Mouse (Mus musculus) hindbrain, embryonic 15.5 days (tissue): ENCODE data around the gene Btnl9. TPM values are rescaled to one million over a fixed set of nuclear protein-coding genes. Genes with fewer than 3 reads are reported as not detected.
A peak's percentile ranks its signal among the peaks of the same experiment; 100 is the strongest.

Experiments used
- ATAC-seq: fragments of 200-750 bp; cut with Nextera tagmentation; 2 replicates; pipeline ENCODE4 v1.8.0; 2017; ENCODE audit warnings: low read depth, moderate number of reproducible peaks, moderate TSS enrichment; ENCODE audit not compliant: low FRiP score
- H3K27ac ChIP-seq: fragments of 300-500 bp; sonication (generic); replicated peaks from 2 replicates; pipeline ENCODE4 v1.5.1; 2015; ENCODE audit warnings: mild to moderate bottlenecking, inconsistent platforms
- H3K27me3 ChIP-seq: fragments of 300-500 bp; sonication (generic); 2 replicates; pipeline ENCODE4 v1.6.1; 2015; ENCODE audit warnings: control low read depth, inconsistent platforms
- H3K36me3 ChIP-seq: fragments of 300-500 bp; sonication (generic); 2 replicates; pipeline ENCODE4 v1.6.1; 2015; ENCODE audit warnings: control low read depth, inconsistent platforms
- H3K4me1 ChIP-seq: fragments of 300-500 bp; sonication (generic); replicated peaks from 2 replicates; pipeline ENCODE4 v1.6.1; 2015; ENCODE audit warnings: control low read depth, inconsistent platforms
- H3K4me2 ChIP-seq: fragments of 300-500 bp; sonication (generic); 2 replicates; pipeline ENCODE4 v1.6.1; 2015; ENCODE audit warnings: moderate library complexity, mild to moderate bottlenecking, inconsistent platforms
- H3K4me3 ChIP-seq: fragments of 300-500 bp; sonication (generic); 2 replicates; pipeline ENCODE4 v1.5.1; 2015; ENCODE audit warnings: mild to moderate bottlenecking, inconsistent platforms
- H3K9ac ChIP-seq: fragments of 300-500 bp; sonication (generic); 2 replicates; pipeline ENCODE4 v1.6.1; 2015; ENCODE audit warnings: inconsistent platforms
- H3K9me3 ChIP-seq: fragments of 300-500 bp; sonication (generic); 2 replicates; pipeline ENCODE4 v1.6.1; 2016; ENCODE audit warnings: control low read depth, inconsistent platforms
- WGBS: fragments of 180-500 bp; shearing (Covaris S2); methylation state at CpG from one replicate; pipeline ENCODE4 v1.1.7; 2015; 5-methylcytosine and 5-hydroxymethylcytosine counted together
- polyA plus RNA-seq: library from polyadenylated mRNA; unstranded; fragments of >200 nt; fragmentation: Nextera tagmentation; extraction: Ambion mirVana; gene quantifications from 2 replicates; pipeline ENCODE4 v1.2.1, GENCODE M21; 2015

Btnl9 gene
- 0.22 TPM in 1 of 2 replicates, not detected in the other for polyA plus RNA-seq

DNA sequence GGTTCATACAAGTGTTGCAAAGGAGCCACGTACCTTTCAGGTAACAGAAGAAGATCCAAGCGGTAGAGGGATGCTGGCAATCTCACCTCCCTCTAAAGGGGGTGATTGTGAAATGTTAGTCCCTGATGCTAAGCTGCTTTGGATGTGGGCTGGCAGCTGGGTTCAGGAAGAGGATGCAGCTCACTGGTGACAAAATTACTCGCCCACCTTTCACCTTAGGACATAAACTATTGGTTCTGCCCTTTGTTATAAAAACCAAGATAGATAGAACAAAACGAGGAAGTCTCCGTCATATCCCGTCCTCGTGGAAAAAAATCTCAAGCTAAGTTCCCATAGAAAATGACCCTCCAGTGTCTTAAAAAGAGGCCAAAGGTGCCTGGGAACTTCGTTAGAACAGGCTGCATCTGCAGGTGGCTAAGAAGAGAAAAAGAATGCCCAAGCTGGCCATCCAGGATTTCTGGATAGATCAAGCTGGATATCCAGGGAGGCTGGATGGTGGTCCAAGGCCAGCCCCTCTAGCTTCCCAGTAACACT, at the start of gene Btnl9:
Btnl9 (minus strand) TSS at position 205 of the 534 bp plus-strand sequence.
- H3K4me3 ChIP-seq: no peak within 1 kb of the TSS
- no peak within 1 kb of the TSS for H3K9ac ChIP-seq
- WGBS: 82% methylated on average over 8 of the region's 8 CpGs
- no peak within 1 kb of the TSS for H3K4me2 ChIP-seq
- no peaks in the 10 kb centered on the region for H3K27me3 ChIP-seq
- no peak for ATAC-seq
- H3K4me1 ChIP-seq: no peaks in the 10 kb centered on the region
- H3K36me3 ChIP-seq: no peaks in the 10 kb centered on the region
- H3K9me3 ChIP-seq: no peaks in the 10 kb centered on the region
- H3K27ac ChIP-seq: no peak within 1 kb of the TSS

DNA sequence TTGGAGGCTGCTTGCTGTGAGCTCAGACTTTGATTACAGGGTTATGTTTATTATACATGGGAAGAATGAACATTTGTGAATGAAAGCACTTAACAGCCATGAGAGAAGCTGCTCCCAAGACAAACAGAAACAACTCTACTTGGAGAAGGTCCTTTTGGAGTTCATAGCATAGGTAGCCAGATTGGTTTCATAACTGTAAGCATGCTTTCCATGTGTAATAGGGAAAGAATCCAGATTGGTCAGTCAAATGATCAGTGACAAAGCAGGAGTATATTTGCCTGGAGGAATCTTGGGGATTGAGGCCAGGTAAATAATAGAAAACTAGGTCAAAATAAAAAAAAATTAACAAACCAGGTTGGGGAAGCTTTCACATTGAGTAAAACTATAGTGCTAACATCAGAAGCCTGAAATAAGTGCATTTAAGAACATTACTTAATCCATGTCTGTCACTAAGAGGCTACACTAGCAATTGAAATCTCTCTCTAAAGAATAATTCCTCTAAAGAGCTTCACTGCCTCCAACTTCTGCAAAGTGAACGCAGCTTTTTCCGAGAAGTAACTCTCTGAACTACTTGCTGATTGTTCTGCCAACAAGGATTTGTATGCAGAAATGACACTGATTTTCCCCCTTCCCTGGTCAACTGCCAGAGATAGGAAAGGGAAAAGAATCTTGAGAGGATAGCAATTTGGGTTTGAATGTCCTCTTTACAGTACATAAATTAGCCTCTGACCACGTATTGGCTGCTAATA, 48.7 kb upstream of the Btnl9 start:
- Histone ChIP-seq H3K4me2 (no peak overlapping the region), H3K27ac (no peak overlapping the region), H3K27me3 (no peaks in the 10 kb centered on the region), H3K9ac (no peak overlapping the region), H3K36me3 (no peaks in the 10 kb centered on the region), H3K4me3 (no peak overlapping the region), H3K4me1 (no peaks in the 10 kb centered on the region), H3K9me3 (no peaks in the 10 kb centered on the region)
- no peak for ATAC-seq
- 73% methylated on average over 3 of the region's 3 CpGs for WGBS

- Histone ChIP-seq H3K4me3 (no peak overlapping the region), H3K4me2 (no peak overlapping the region), H3K9me3 (no peaks in the 10 kb centered on the region), H3K27me3 (no peaks in the 10 kb centered on the region), H3K27ac (no peak overlapping the region), H3K36me3 (no peaks in the 10 kb centered on the region), H3K9ac (no peak overlapping the region), H3K4me1 (no peaks in the 10 kb centered on the region)
- no peak for ATAC-seq
- WGBS: 77% methylated on average over 3 of the region's 3 CpGs
These were observed 45.8 kb upstream of the Btnl9 start for GRCm38 (mm10) chr11:49232781-49233180.

DNA sequence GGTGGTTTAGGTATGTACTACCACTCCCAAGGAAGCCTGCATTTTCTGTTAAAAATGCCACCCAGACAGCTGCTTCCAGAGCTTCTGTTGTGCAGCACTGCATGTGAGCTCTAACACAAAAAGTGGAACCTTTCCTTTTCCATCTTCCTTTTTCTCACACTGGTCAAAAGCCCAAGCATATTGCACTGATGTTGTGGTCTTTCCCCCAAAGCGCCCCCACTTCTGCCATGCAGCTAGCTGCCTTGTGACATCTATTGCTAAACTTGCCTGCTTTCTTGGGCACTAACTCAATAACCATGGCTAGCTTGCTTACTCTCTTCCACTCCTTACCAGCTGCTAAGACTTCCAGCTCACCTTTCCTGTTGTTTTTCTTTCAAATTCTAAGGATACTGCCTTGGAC, 37.5 kb upstream of the Btnl9 start:
- Histone ChIP-seq H3K4me2 (no peak overlapping the region), H3K9me3 (no peaks in the 10 kb centered on the region), H3K27ac (no peak overlapping the region), H3K27me3 (no peaks in the 10 kb centered on the region), H3K4me1 (no peaks in the 10 kb centered on the region), H3K4me3 (no peak overlapping the region), H3K9ac (no peak overlapping the region), H3K36me3 (no peaks in the 10 kb centered on the region)
- 83% methylated on average over 1 of the region's 1 CpGs for WGBS
- ATAC-seq: no peak

GRCm38 (mm10) chr11:49219271-49219670, 32.3 kb upstream of the Btnl9 start:
- H3K9ac ChIP-seq: no peak overlapping the region
- H3K4me2 ChIP-seq: no peak overlapping the region
- H3K4me3 ChIP-seq: no peak overlapping the region
- H3K9me3 ChIP-seq: no peaks in the 10 kb centered on the region
- H3K27ac ChIP-seq: no peak overlapping the region
- no peak for ATAC-seq
- WGBS: 94% methylated on average over 2 of the region's 2 CpGs
- H3K4me1 ChIP-seq: no peaks in the 10 kb centered on the region
- H3K27me3 ChIP-seq: no peaks in the 10 kb centered on the region
- H3K36me3 ChIP-seq: peaks cover 37% of the 10 kb centered on the region

GRCm38 (mm10) chr11:49213505-49213904, 26.5 kb upstream of the Btnl9 start:
- ATAC-seq: no peak
- H3K4me1 ChIP-seq: no peaks in the 10 kb centered on the region
- no peaks in the 10 kb centered on the region for H3K9me3 ChIP-seq
- no peak overlapping the region for H3K9ac ChIP-seq
- no peak overlapping the region for H3K27ac ChIP-seq
- peaks cover 39% of the 10 kb centered on the region for H3K36me3 ChIP-seq
- 98% methylated on average over 1 of the region's 1 CpGs for WGBS
- H3K27me3 ChIP-seq: no peaks in the 10 kb centered on the region
- no peak overlapping the region for H3K4me2 ChIP-seq
- no peak overlapping the region for H3K4me3 ChIP-seq

- H3K36me3 ChIP-seq: peaks cover 39% of the 10 kb centered on the region
- no peaks in the 10 kb centered on the region for H3K4me1 ChIP-seq
These were observed 25.6 kb upstream of the Btnl9 start for GRCm38 (mm10) chr11:49212577-49212976.

DNA sequence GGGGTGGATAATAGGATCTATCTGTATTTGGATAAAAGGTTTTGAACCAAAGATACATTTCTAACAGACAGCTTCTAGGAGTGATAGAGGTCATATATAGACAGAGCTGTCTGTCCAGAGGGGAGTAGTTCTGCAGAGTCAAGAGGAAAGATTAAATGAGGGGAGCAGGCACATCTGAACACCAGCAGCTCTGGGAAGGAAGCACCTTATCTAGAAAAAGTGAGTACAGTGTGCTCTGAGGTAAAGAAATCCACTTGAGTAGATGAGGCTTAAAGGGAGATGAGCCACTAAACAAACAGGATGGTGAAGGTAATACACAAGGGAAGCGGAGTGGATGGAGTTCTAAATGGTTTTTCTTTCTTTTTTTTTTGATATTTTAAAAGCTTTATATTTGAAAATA, 20.5 kb upstream of the Btnl9 start:
- H3K4me1 ChIP-seq: peaks cover 16% of the 10 kb centered on the region
- no peak overlapping the region for H3K4me2 ChIP-seq
- H3K4me3 ChIP-seq: no peak overlapping the region
- no peaks in the 10 kb centered on the region for H3K9me3 ChIP-seq
- no peak overlapping the region for H3K9ac ChIP-seq
- H3K27ac ChIP-seq: no peak overlapping the region
- no peaks in the 10 kb centered on the region for H3K27me3 ChIP-seq
- WGBS: 100% methylated on average over 1 of the region's 1 CpGs
- ATAC-seq: no peak
- H3K36me3 ChIP-seq: 0 out of 2 replicates have a peak, but pooled peaks cover 2% of the 10 kb centered on the region

More at GRCm38 (mm10) chr11:49212577-49212976, 25.6 kb upstream of the Btnl9 start:
- Histone ChIP-seq H3K27ac (no peak overlapping the region), H3K27me3 (no peaks in the 10 kb centered on the region), H3K9me3 (no peaks in the 10 kb centered on the region), H3K9ac (no peak overlapping the region), H3K4me3 (no peak overlapping the region), H3K4me2 (no peak overlapping the region)
- no peak for ATAC-seq

DNA sequence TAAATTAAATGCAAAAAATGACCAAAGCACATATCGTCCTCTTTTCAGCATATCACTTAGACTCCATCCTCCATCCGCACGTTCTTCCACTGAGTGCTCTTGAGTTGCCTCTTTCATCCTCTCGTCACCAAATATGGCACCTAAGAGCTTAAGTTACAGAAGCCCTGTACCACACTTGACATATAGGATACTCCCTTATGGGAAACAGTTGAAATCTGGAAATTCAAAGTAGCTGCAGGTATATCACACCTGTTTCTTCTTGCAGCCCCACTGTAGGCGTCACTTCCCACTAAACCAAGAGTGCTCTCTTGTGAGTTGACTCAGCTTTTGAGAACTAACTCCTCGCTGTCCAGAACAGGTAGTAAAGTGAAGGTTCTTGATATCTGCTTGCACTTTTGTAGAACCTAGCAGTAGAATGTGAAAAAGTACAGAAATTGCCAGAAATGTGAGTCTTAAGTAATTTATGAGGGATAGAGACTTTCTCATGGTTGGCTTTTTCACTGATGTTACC, 18.2 kb upstream of the Btnl9 start:
- WGBS: 87% methylated on average over 6 of the region's 6 CpGs
- Histone ChIP-seq H3K4me1 (peaks cover 22% of the 10 kb centered on the region), H3K36me3 (0 out of 2 replicates have a peak, but pooled peaks cover 2% of the 10 kb centered on the region), H3K4me2 (peak overlapping the region; percentile 89), H3K27me3 (no peaks in the 10 kb centered on the region), H3K27ac (no peak overlapping the region), H3K4me3 (0 out of 2 replicates have a peak overlapping the region, but pooled peaks have one; percentile 97), H3K9ac (0 out of 2 replicates have a peak overlapping the region, but pooled peaks have one; percentile 13), H3K9me3 (no peaks in the 10 kb centered on the region)
- ATAC-seq: no peak

DNA sequence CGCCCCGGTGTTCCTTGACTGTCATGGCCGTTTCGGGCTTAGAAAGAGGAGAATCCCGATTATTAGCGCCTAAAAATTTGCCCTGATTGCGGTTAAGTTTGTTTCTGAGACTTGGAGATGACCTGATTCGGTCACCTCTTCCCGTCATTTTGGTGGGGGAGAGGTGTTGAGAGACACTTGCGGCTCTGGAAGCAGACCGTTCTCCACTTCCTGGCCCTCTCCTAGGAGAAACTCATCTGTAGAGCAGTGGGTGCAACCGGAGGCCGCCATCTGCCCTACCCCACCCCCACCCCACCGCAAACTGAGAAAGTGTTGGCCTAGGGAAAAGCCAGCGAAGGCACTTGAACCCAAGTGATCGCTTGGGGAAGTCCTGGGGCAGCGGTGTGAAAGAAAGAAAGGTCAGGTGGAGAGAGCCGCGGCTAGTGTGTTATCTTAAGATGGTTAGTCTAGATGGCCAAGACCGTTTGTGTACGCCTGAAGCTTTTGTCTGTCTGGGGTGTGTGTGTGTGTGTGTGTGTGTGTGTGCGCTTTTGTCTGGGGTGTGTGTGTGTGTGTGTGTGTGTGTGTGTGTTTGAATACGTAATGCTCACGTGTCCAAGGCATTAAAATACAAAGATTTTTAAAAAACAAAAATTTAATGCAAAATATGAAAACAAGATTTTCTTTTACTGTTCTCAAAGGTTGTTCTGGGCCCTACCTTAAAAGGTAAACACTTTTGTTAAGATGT, 17.0 kb upstream of the Btnl9 start:
- H3K27ac ChIP-seq: peak overlapping the region; percentile 97
- peak overlapping the region; percentile 100 for H3K9ac ChIP-seq
- H3K4me1 ChIP-seq: peaks cover 22% of the 10 kb centered on the region
- 0% methylated on average over 24 of the region's 24 CpGs for WGBS
- no peaks in the 10 kb centered on the region for H3K9me3 ChIP-seq
- no peaks in the 10 kb centered on the region for H3K27me3 ChIP-seq
- peak; percentile 76 for ATAC-seq
- H3K4me2 ChIP-seq: peak overlapping the region; percentile 89
- 0 out of 2 replicates have a peak, but pooled peaks cover 2% of the 10 kb centered on the region for H3K36me3 ChIP-seq
- peak overlapping the region; percentile 97 for H3K4me3 ChIP-seq

- 0 out of 2 replicates have a peak, but pooled peaks cover 2% of the 10 kb centered on the region for H3K36me3 ChIP-seq
- H3K9ac ChIP-seq: peak within 1 kb of the TSS; percentile 100
- no peaks in the 10 kb centered on the region for H3K27me3 ChIP-seq
- peaks cover 22% of the 10 kb centered on the region for H3K4me1 ChIP-seq
- peak; percentile 92 for ATAC-seq
- peak within 1 kb of the TSS; percentile 97 for H3K4me3 ChIP-seq
- H3K9me3 ChIP-seq: no peaks in the 10 kb centered on the region
- H3K4me2 ChIP-seq: peak within 1 kb of the TSS; percentile 89
- WGBS: under 1% methylated on average over 46 of the region's 47 CpGs
- peak within 1 kb of the TSS; percentile 97 for H3K27ac ChIP-seq
These were observed 16.3 kb upstream of the Btnl9 start, which contains the start of gene Zfp62 for GRCm38 (mm10) chr11:49203129-49203768. TSS of gene Zfp62 (plus strand) at chr11:49203292.
